Mouse (Mus musculus): Measurements from ENCODE around the gene Syngr2. TPM values are rescaled to one million over a fixed set of nuclear protein-coding genes. Genes with fewer than 3 reads are reported as not detected.
A peak's percentile ranks its signal among the peaks of the same experiment; 100 is the strongest.
"Not testable (repeated sequence)": the region's sequence is repeated elsewhere in the genome, so short reads cannot be mapped to it uniquely, and the experiment has no call there.

Syngr2 gene
- polyA plus RNA-seq, 1 experiment from 2014 or later = 50.5 TPM

DNA sequence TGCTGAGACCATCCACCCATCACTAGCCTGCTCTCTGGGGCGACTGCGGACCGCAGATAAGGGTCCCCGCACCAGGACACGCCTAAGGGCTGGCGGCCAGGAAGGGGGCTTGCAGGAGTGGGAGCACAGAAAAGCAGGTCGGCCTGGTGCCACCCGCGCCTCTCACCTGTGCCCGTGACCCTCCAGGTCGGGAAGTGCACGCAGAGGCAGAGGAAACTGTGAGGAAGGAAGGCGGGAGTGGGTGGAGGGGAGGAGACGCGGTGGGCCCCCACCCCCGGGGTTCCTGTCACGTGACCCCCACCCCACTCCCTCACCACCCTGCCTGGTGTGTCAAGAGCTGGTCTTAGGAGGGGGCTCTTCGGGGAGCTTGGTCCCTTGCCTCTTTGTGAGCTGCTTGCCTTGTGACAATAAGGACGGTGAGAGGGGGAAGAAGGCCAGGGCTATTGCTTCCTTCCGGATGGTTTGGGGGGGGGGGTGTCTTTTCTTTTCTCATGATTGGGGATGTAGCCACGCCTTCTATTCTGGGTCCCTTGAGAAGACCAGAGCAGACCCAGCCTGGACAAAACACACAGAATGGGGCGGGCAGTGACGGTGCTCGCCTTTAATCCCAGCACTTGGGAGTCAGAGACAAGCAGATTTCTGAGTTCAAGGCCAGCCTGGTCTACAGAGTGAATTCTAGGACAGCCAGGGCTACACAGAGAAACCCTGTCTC, 27.3 kb upstream of the Syngr2 start, which contains the start of the genes Tmc8 and Tmc6:
TSS of gene Tmc8 (plus strand) at position 84 of the 712 bp plus-strand sequence.
TSS of gene Tmc6 (minus strand) at position 206 of the 712 bp plus-strand sequence.
- peak within 1 kb of the TSS; percentile 98 for H3K4me2 ChIP-seq
- H3K9me3 ChIP-seq (replicated peaks) = no peaks in the 10 kb centered on the region
- peak within 1 kb of the TSS; percentile 100 for H3K27ac ChIP-seq
- peaks cover 77% of the 10 kb centered on the region for H3K4me1 ChIP-seq (replicated peaks)
- peaks cover 52% of the 10 kb centered on the region for H3K36me3 ChIP-seq
- H3K9ac ChIP-seq = peak within 1 kb of the TSS; percentile 97
- peak; percentile 68 for DNase-seq
- no peaks in the 10 kb centered on the region for H3K27me3 ChIP-seq
- 8% methylated on average over 23 of the region's 24 CpGs for WGBS (ENCODE audit: insufficient replicate concordance)
- H3K4me3 ChIP-seq (replicated peaks) = peak within 1 kb of the TSS; percentile 96
- ATAC-seq (ENCODE audit: low read depth) = peak; percentile 67

DNA sequence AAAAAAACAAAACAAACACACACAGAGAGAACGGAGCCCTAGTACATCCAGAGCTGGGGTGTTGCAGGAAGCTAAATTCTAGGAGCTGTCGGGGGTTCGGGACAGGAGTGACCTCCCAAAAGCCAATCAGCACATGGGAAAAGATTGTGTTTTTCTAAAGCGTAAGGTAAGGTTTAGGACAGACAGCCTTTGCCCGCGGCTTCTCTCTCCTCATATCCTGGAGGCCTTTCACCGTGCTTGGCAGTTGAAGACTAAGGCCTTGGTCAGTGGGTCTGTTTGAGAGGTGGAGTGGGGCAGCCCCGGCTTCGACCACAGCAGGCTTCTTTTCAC, 26.8 kb upstream of the Syngr2 start:
- H3K9ac ChIP-seq = peak overlapping the region; percentile 97
- no peaks in the 10 kb centered on the region for H3K27me3 ChIP-seq
- H3K4me2 ChIP-seq = peak overlapping the region; percentile 98
- ATAC-seq (ENCODE audit: low read depth) (no peak), DNase-seq (no peak)
- no peaks in the 10 kb centered on the region for H3K9me3 ChIP-seq (replicated peaks)
- peak overlapping the region; percentile 100 for H3K27ac ChIP-seq
- WGBS (ENCODE audit: insufficient replicate concordance) = 6% methylated on average over 9 of the region's 9 CpGs
- H3K4me3 ChIP-seq (replicated peaks) = peak overlapping the region; percentile 96
- H3K36me3 ChIP-seq = peaks cover 52% of the 10 kb centered on the region
- peaks cover 72% of the 10 kb centered on the region for H3K4me1 ChIP-seq (replicated peaks)

GRCm38 (mm10) chr11:117783089-117783488, 26.4 kb upstream of the Syngr2 start:
- ATAC-seq (ENCODE audit: low read depth) = no peak
- Histone ChIP-seq H3K36me3 (peaks cover 52% of the 10 kb centered on the region), H3K9me3 (replicated peaks) (no peaks in the 10 kb centered on the region), H3K9ac (peak overlapping the region; percentile 97), H3K4me2 (peak overlapping the region; percentile 98), H3K4me3 (replicated peaks) (peak overlapping the region; percentile 96), H3K27ac (peak overlapping the region; percentile 100), H3K4me1 (replicated peaks) (peaks cover 68% of the 10 kb centered on the region), H3K27me3 (no peaks in the 10 kb centered on the region)
- peak; percentile 71 for DNase-seq
- under 1% methylated on average over 31 of the region's 31 CpGs for WGBS (ENCODE audit: insufficient replicate concordance)

GRCm38 (mm10) chr11:117783683-117784309, 25.7 kb upstream of the Syngr2 start:
- DNase-seq (peak; percentile 73), ATAC-seq (ENCODE audit: low read depth) (peak; percentile 19)
- H3K9me3 ChIP-seq (replicated peaks) = no peaks in the 10 kb centered on the region
- peaks cover 61% of the 10 kb centered on the region for H3K4me1 ChIP-seq (replicated peaks)
- WGBS (ENCODE audit: insufficient replicate concordance) = 37% methylated on average over 10 of the region's 10 CpGs
- H3K27me3 ChIP-seq = no peaks in the 10 kb centered on the region
- H3K27ac ChIP-seq = peak overlapping the region; percentile 100
- peak overlapping the region; percentile 97 for H3K9ac ChIP-seq
- H3K4me3 ChIP-seq (replicated peaks) = peak overlapping the region; percentile 96
- H3K4me2 ChIP-seq = peak overlapping the region; percentile 98
- peaks cover 50% of the 10 kb centered on the region for H3K36me3 ChIP-seq

- 21% methylated on average over 10 of the region's 10 CpGs for WGBS (ENCODE audit: insufficient replicate concordance)
- Histone ChIP-seq H3K27ac (peak overlapping the region; percentile 100), H3K27me3 (no peaks in the 10 kb centered on the region), H3K4me3 (replicated peaks) (peak overlapping the region; percentile 13; the same call in 1 of the 2 replicates), H3K36me3 (peaks cover 58% of the 10 kb centered on the region), H3K9me3 (replicated peaks) (no peaks in the 10 kb centered on the region), H3K9ac (peak overlapping the region; percentile 97; the same call in 1 of the 2 replicates), H3K4me1 (replicated peaks) (peaks cover 69% of the 10 kb centered on the region), H3K4me2 (peak overlapping the region; percentile 98)
- no peak for ATAC-seq (ENCODE audit: low read depth)
- DNase-seq = peak; percentile 53
Measured at GRCm38 (mm10) chr11:117786294-117786693, 23.2 kb upstream of the Syngr2 start.

DNA sequence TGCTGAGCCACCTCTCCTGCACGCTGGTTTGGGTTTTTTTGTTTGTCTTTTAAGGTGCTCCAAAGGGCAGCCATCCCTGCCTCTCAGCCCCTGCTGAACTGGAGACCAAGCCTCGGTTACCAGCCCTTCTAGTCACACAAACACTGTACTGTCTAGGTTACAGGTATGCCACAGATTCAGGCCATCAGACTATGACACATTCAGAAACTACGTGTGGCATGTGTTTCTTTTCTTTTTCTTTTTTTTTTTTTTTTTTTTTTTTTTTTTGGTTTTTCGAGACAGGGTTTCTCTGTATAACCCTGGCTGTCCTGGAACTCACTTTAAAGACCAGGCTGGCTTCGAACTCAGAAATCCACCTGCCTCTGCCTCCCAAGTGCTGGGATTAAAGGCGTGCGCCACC, 21.0 kb upstream of the Syngr2 start:
- H3K4me1 ChIP-seq (replicated peaks) = peaks cover 72% of the 10 kb centered on the region
- ATAC-seq (ENCODE audit: low read depth); H3K27ac ChIP-seq; H3K4me2 ChIP-seq; H3K4me3 ChIP-seq (replicated peaks); H3K9me3 ChIP-seq (replicated peaks); H3K27me3 ChIP-seq; H3K9ac ChIP-seq; DNase-seq: not testable (repeated sequence)
- H3K36me3 ChIP-seq = peaks cover 70% of the 10 kb centered on the region
- WGBS (ENCODE audit: insufficient replicate concordance) = 83% methylated on average over 7 of the region's 7 CpGs

GRCm38 (mm10) chr11:117790286-117790685, 19.2 kb upstream of the Syngr2 start:
- WGBS (ENCODE audit: insufficient replicate concordance) = 5% methylated on average over 14 of the region's 14 CpGs
- Histone ChIP-seq H3K4me2 (peak overlapping the region; percentile 77), H3K36me3 (peaks cover 54% of the 10 kb centered on the region), H3K27me3 (no peaks in the 10 kb centered on the region), H3K9ac (peak overlapping the region; percentile 68), H3K4me1 (replicated peaks) (peaks cover 70% of the 10 kb centered on the region), H3K27ac (peak overlapping the region; percentile 91), H3K9me3 (replicated peaks) (no peaks in the 10 kb centered on the region), H3K4me3 (replicated peaks) (peak overlapping the region; percentile 46)
- DNase-seq (peak; percentile 74), ATAC-seq (ENCODE audit: low read depth) (peak; percentile 59)

DNA sequence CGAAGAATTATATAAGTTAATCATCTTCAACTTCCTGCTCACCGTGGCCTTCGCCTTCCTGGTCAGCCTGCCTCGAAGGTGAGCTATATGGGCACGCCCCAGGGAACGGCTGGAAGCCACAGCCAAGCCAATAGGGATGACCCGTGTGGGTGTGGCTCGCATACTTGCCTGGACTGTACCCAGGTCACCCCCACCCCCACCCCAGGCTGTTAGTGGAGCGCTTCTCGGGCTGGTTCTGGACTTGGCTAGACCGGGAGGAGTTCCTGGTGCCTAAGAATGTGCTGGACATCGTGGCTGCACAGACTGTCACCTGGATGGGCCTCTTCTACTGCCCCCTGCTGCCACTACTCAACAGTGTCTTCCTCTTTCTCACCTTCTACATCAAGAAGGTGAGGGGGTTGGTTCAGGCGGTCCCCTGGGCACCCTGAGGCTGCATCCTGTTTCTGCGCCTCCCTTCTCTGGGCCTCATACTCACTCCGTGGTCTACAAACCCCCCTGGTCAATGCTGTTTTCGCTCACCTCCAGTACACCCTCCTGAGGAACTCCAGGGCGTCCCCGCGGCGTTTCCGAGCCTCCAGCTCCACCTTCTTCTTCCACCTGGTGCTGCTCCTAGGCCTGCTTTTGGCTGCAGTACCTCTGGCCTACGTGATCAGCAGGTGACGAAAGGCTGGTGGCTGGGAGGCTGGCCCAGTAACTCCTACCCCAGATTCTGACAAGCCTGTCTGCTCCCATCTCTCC, 18.6 kb upstream of the Syngr2 start:
- Histone ChIP-seq H3K27ac (peak overlapping the region; percentile 91), H3K4me2 (peak overlapping the region; percentile 77), H3K27me3 (no peaks in the 10 kb centered on the region), H3K9me3 (replicated peaks) (no peaks in the 10 kb centered on the region), H3K36me3 (peaks cover 48% of the 10 kb centered on the region), H3K9ac (peak overlapping the region; percentile 68), H3K4me1 (replicated peaks) (peaks cover 70% of the 10 kb centered on the region), H3K4me3 (replicated peaks) (peak overlapping the region; percentile 46)
- ATAC-seq (ENCODE audit: low read depth) = peak; percentile 76
- 33% methylated on average over 23 of the region's 23 CpGs for WGBS (ENCODE audit: insufficient replicate concordance)
- peak; percentile 45 for DNase-seq

- Histone ChIP-seq H3K9me3 (replicated peaks) (no peaks in the 10 kb centered on the region), H3K27ac (peak overlapping the region; percentile 91), H3K9ac (peak overlapping the region; percentile 68), H3K4me3 (replicated peaks) (no peak overlapping the region), H3K4me2 (peak overlapping the region; percentile 77), H3K4me1 (replicated peaks) (peaks cover 70% of the 10 kb centered on the region), H3K36me3 (peaks cover 42% of the 10 kb centered on the region), H3K27me3 (no peaks in the 10 kb centered on the region)
- 79% methylated on average over 9 of the region's 9 CpGs for WGBS (ENCODE audit: insufficient replicate concordance)
- DNase-seq (no peak), ATAC-seq (ENCODE audit: low read depth) (no peak)
Measured at GRCm38 (mm10) chr11:117791441-117791761, 18.1 kb upstream of the Syngr2 start.

DNA sequence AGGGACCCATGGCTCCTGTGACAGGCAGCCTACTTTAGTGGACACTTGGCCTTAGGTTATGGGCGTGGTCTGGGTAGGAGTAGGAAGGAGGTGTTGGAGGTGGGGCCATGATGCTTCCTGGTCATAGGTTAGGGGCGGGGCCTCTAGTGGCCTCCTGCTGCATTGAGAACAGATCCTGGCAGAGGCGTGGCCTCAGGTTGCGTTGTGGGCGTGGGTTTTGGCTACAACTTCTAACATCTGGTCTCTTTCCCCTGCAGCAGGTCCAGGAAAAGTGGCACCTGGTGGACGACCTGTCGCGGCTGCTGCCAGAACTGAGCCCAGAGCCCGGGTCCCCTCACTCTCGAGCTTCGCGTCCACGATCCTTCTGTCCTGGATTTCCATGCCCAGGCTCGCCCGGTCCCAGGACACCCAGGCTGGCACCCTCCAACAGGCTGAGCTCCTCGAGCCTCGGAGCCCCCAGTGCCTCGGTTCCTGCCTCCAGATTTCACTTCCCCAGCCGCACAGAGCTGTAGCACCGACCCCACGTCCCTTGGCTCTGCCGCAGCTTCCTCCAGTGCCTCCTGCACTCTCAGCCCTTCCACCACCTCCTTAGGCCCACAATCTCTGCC, 17.1 kb upstream of the Syngr2 start:
- Histone ChIP-seq H3K9me3 (replicated peaks) (no peaks in the 10 kb centered on the region), H3K36me3 (peaks cover 33% of the 10 kb centered on the region), H3K27me3 (no peaks in the 10 kb centered on the region), H3K27ac (peak overlapping the region; percentile 91), H3K9ac (peak overlapping the region; percentile 73), H3K4me2 (peak overlapping the region; percentile 77), H3K4me3 (replicated peaks) (peak overlapping the region; percentile 52), H3K4me1 (replicated peaks) (peaks cover 77% of the 10 kb centered on the region)
- DNase-seq (peak; percentile 92), ATAC-seq (ENCODE audit: low read depth) (peak; percentile 77)
- 8% methylated on average over 22 of the region's 22 CpGs for WGBS (ENCODE audit: insufficient replicate concordance)

DNA sequence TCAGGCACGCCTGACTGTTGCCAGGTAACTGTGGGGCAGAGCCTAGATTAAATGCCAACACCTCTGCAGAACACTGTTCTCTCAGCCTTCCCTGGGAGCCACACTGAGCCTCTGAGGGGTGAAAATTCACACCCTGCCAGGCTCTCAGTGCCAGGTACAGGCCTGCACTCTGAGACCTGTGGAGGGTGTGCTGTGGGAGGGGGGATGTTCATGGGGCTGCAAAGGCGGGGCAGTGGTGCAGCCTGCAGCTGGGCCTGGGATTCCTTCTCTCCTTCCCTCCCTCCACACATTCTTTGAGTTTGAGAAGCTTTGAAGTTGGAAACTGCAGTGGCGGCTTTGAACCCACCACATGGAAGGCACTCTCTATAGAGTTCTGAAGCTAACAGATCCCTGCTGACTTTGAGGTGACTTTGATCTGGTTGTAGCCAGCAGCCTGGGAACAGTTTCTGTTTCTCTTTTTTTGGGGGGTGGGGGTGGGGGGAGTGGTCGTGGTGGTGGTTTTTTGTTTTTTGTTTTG, 15.4 kb upstream of the Syngr2 start:
- WGBS (ENCODE audit: insufficient replicate concordance) = 74% methylated on average over 4 of the region's 4 CpGs
- peak overlapping the region; percentile 19; the same call in 1 of the 2 replicates for H3K9ac ChIP-seq
- ATAC-seq (ENCODE audit: low read depth) = no peak
- peaks cover 17% of the 10 kb centered on the region for H3K36me3 ChIP-seq
- no peak overlapping the region for H3K4me3 ChIP-seq (replicated peaks)
- H3K27ac ChIP-seq = peak overlapping the region; percentile 81
- no peaks in the 10 kb centered on the region for H3K27me3 ChIP-seq
- no peaks in the 10 kb centered on the region for H3K9me3 ChIP-seq (replicated peaks)
- DNase-seq = no peak
- H3K4me1 ChIP-seq (replicated peaks) = peaks cover 92% of the 10 kb centered on the region
- no peak overlapping the region for H3K4me2 ChIP-seq

Measured in liver, embryonic 13.5 days (tissue).